Mouse (Mus musculus): Measurements from ENCODE around the gene Gm21319.
"Not testable (repeated sequence)": the region's sequence is repeated elsewhere in the genome, so short reads cannot be mapped to it uniquely, and the experiment has no call there.

The Gm21319 gene

GRCm38 (mm10) chr12:87775655-87776054 is at the start of gene Gm21319:
Gene Gm21319 (minus strand): TSS chr12:87775755.
- DNase-seq: not testable (repeated sequence)

GRCm38 (mm10) chr12:87816277-87816676 is 40.7 kb upstream of the Gm21319 start, which contains the start of gene BB287469:
Gene BB287469 (plus strand): TSS chr12:87816577.
- not testable (repeated sequence) for DNase-seq

- DNase-seq: not testable (repeated sequence)
Observed at GRCm38 (mm10) chr12:87797971-87798370, 22.4 kb upstream of the Gm21319 start.

- DNase-seq: not testable (repeated sequence)
Observed at GRCm38 (mm10) chr12:87795212-87795611, 19.7 kb upstream of the Gm21319 start, which contains the start of gene Gm21936. Gene Gm21936 (plus strand): TSS chr12:87795512.
